Mouse (Mus musculus) liver, adult 2 months (tissue): Measurements from ENCODE around the gene Oaz1. TPM values are rescaled to one million over a fixed set of nuclear protein-coding genes. Genes with fewer than 3 reads are reported as not detected.

Experiments
- DNase-seq: peaks from one replicate; pipeline ENCODE4 v3.0.0-alpha.2; 2011; ENCODE audit warnings: low read depth, low spot score; ENCODE audit errors: extremely low read depth
- H3K27ac ChIP-seq: fragments of 200-500 bp; replicated peaks from 2 replicates; pipeline ENCODE4 v1.5.1; 2012; ENCODE audit warnings: low read depth, mild to moderate bottlenecking, control low read depth, inconsistent platforms, low read length; ENCODE audit not compliant: insufficient read depth
- H3K27me3 ChIP-seq: fragments of 200-500 bp; 2 replicates; pipeline ENCODE4 v1.6.1; 2012; ENCODE audit warnings: mild to moderate bottlenecking, moderate library complexity, low read length, inconsistent platforms; ENCODE audit not compliant: control insufficient read depth, insufficient read depth
- H3K36me3 ChIP-seq: fragments of 200-500 bp; 2 replicates; pipeline ENCODE4 v1.6.1; 2012; ENCODE audit warnings: low read length, inconsistent platforms; ENCODE audit not compliant: control insufficient read depth, insufficient read depth
- H3K4me1 ChIP-seq: fragments of 200-500 bp; 2 replicates; pipeline ENCODE4 v1.6.1; 2011; ENCODE audit warnings: low read length; ENCODE audit not compliant: control insufficient read depth, insufficient read depth
- H3K4me3 ChIP-seq: fragments of 200-500 bp; 2 replicates; pipeline ENCODE4 v1.5.1; 2011; ENCODE audit warnings: low read depth, mild to moderate bottlenecking, control low read depth, low read length, moderate library complexity; ENCODE audit not compliant: insufficient read depth
- H3K79me2 ChIP-seq: fragments of 200-500 bp; 2 replicates; pipeline ENCODE4 v1.6.1; 2012; ENCODE audit warnings: inconsistent platforms, mild to moderate bottlenecking, low read length, moderate library complexity; ENCODE audit not compliant: control insufficient read depth, insufficient read depth
- H3K9ac ChIP-seq: fragments of 200-500 bp; 2 replicates; pipeline ENCODE4 v1.6.1; 2012; ENCODE audit warnings: low read depth, mild to moderate bottlenecking, control low read depth, inconsistent platforms, low read length
- CTCF ChIP-seq: fragments of 200-500 bp; IDR thresholded peaks from 2 replicates; pipeline ENCODE4 v1.5.1; 2011; ENCODE audit warnings: low read depth, low read length, control low read depth
- POLR2A ChIP-seq: fragments of 200-500 bp; IDR thresholded peaks from 2 replicates; pipeline ENCODE4 v1.6.1; 2011; ENCODE audit warnings: low read length, control low read depth; ENCODE audit not compliant: insufficient read depth; ENCODE audit errors: extremely low read depth
- WGBS: fragments of 180-500 bp; shearing (Covaris S2); methylation state at CpG from one replicate; pipeline ENCODE4 v1.1.7; 2018; 5-methylcytosine and 5-hydroxymethylcytosine counted together
- polyA plus RNA-seq: library from polyadenylated mRNA; depleted of rRNA; stranded (reverse); fragments of >200 nt; gene quantifications from 2 replicates; pipeline ENCODE4 v1.2.3, GENCODE M21; 2012
- total RNA-seq: library from RNA; depleted of rRNA; stranded (reverse); fragments of >200 nt; gene quantifications from 2 replicates; pipeline ENCODE4 v1.2.3, GENCODE M21; 2014

Gene Oaz1
- total and polyA plus RNA-seq, 2 experiments = 527 to 1,187 TPM

GRCm38 (mm10) chr10:80787517-80787916 is 38.9 kb upstream of the Oaz1 start:
- TF ChIP-seq POLR2A (no peak), CTCF (no peak)
- no peak overlapping the region for H3K4me3 ChIP-seq
- H3K27me3 ChIP-seq = no peaks in the 10 kb centered on the region
- peaks cover 14% of the 10 kb centered on the region; the same call in 1 of the 2 replicates for H3K36me3 ChIP-seq
- no peaks in the 10 kb centered on the region for H3K4me1 ChIP-seq
- no peaks in the 10 kb centered on the region for H3K79me2 ChIP-seq
- H3K9ac ChIP-seq = no peak overlapping the region
- no peak for DNase-seq
- 77% methylated on average over 2 of the region's 2 CpGs for WGBS
- no peak overlapping the region for H3K27ac ChIP-seq

GRCm38 (mm10) chr10:80790761-80791404 is 35.6 kb upstream of the Oaz1 start:
- TF ChIP-seq POLR2A (no peak), CTCF (no peak)
- no peak for DNase-seq
- 90% methylated on average over 19 of the region's 19 CpGs for WGBS
- Histone ChIP-seq H3K79me2 (no peaks in the 10 kb centered on the region), H3K4me3 (no peak overlapping the region), H3K36me3 (peaks cover 5% of the 10 kb centered on the region; the same call in 1 of the 2 replicates), H3K27ac (no peak overlapping the region), H3K27me3 (no peaks in the 10 kb centered on the region), H3K4me1 (no peaks in the 10 kb centered on the region), H3K9ac (no peak overlapping the region)

GRCm38 (mm10) chr10:80791476-80792174 is 34.8 kb upstream of the Oaz1 start:
- no peak overlapping the region for H3K9ac ChIP-seq

GRCm38 (mm10) chr10:80792175-80793032 is 34.1 kb upstream of the Oaz1 start:
- peaks cover 7% of the 10 kb centered on the region for H3K4me1 ChIP-seq
- H3K27me3 ChIP-seq = no peaks in the 10 kb centered on the region
- 89% methylated on average over 40 of the region's 41 CpGs for WGBS
- no peak for DNase-seq
- H3K79me2 ChIP-seq = peaks cover under 1% of the 10 kb centered on the region; the same call in 1 of the 2 replicates
- peaks cover 4% of the 10 kb centered on the region; the same call in 1 of the 2 replicates for H3K36me3 ChIP-seq
- H3K27ac ChIP-seq = no peak overlapping the region
- H3K4me3 ChIP-seq = no peak overlapping the region
- no peak for TF ChIP-seq CTCF
- no peak for TF ChIP-seq POLR2A
- H3K9ac ChIP-seq = no peak overlapping the region

More at GRCm38 (mm10) chr10:80791476-80792174, 34.8 kb upstream of the Oaz1 start:
- no peaks in the 10 kb centered on the region for H3K79me2 ChIP-seq
- H3K27ac ChIP-seq = no peak overlapping the region
- no peak overlapping the region for H3K4me3 ChIP-seq
- 91% methylated on average over 33 of the region's 33 CpGs for WGBS
- 0 out of 2 replicates have a peak, but pooled peaks cover 1% of the 10 kb centered on the region for H3K4me1 ChIP-seq
- no peaks in the 10 kb centered on the region for H3K27me3 ChIP-seq
- DNase-seq = no peak
- TF ChIP-seq CTCF (no peak), POLR2A (no peak)
- peaks cover 4% of the 10 kb centered on the region; the same call in 1 of the 2 replicates for H3K36me3 ChIP-seq

- Histone ChIP-seq H3K79me2 (peaks cover 3% of the 10 kb centered on the region; the same call in 1 of the 2 replicates), H3K4me3 (no peak overlapping the region), H3K36me3 (peaks cover 4% of the 10 kb centered on the region; the same call in 1 of the 2 replicates), H3K27me3 (no peaks in the 10 kb centered on the region), H3K27ac (no peak overlapping the region), H3K9ac (no peak overlapping the region), H3K4me1 (peaks cover 7% of the 10 kb centered on the region)
- peak; percentile 53 for DNase-seq
- 88% methylated on average over 13 of the region's 13 CpGs for WGBS
- TF ChIP-seq CTCF (no peak), POLR2A (no peak)
Observed at GRCm38 (mm10) chr10:80793033-80793784, 33.2 kb upstream of the Oaz1 start.
